Mouse (Mus musculus) heart, embryonic 11.5 days (tissue): ENCODE results near the gene Use1. TPM values are rescaled to one million over a fixed set of nuclear protein-coding genes. Genes with fewer than 3 reads are reported as not detected.

Experiments
- ATAC-seq: fragments of 200-750 bp; cut with Nextera tagmentation; replicated peaks from 2 replicates; pipeline ENCODE4 v1.8.0; 2017; ENCODE audit warnings: moderate library complexity; ENCODE audit not compliant: insufficient number of reproducible peaks, low FRiP score, low TSS enrichment
- H3K27ac ChIP-seq: fragments of 300-500 bp; sonication (generic); 2 replicates; pipeline ENCODE4 v1.5.1; 2014; ENCODE audit warnings: mild to moderate bottlenecking, low read depth, low read length
- H3K27me3 ChIP-seq: fragments of 300-500 bp; sonication (generic); 2 replicates; pipeline ENCODE4 v1.6.1; 2014; ENCODE audit warnings: mild to moderate bottlenecking, low read length, mixed read lengths; ENCODE audit not compliant: control insufficient read depth, insufficient read depth
- H3K36me3 ChIP-seq: fragments of 300-500 bp; sonication (generic); 2 replicates; pipeline ENCODE4 v1.6.1; 2014; ENCODE audit warnings: mild to moderate bottlenecking, low read length, moderate library complexity, mixed read lengths; ENCODE audit not compliant: control insufficient read depth, insufficient read depth
- H3K4me1 ChIP-seq: fragments of 300-500 bp; sonication (generic); 2 replicates; pipeline ENCODE4 v1.6.1; 2014; ENCODE audit warnings: low read length; ENCODE audit not compliant: control insufficient read depth, insufficient read depth
- H3K4me2 ChIP-seq: fragments of 300-500 bp; sonication (generic); 2 replicates; pipeline ENCODE4 v1.6.1; 2014; ENCODE audit warnings: mild to moderate bottlenecking, moderate library complexity
- H3K4me3 ChIP-seq: fragments of 300-500 bp; sonication (generic); 2 replicates; pipeline ENCODE4 v1.5.1; 2014; ENCODE audit warnings: low read depth, low read length
- H3K9ac ChIP-seq: fragments of 300-500 bp; sonication (generic); 2 replicates; pipeline ENCODE4 v1.6.1; 2014; ENCODE audit warnings: mild to moderate bottlenecking, low read depth, low read length, moderate library complexity
- H3K9me3 ChIP-seq: fragments of 300-500 bp; sonication (generic); replicated peaks from 2 replicates; pipeline ENCODE4 v1.6.1; 2016; ENCODE audit warnings: low read length; ENCODE audit not compliant: control insufficient read depth
- WGBS: fragments of 180-500 bp; shearing (Covaris S2); extraction: QIAGEN DNeasy Blood & Tissue Kit; methylation state at CpG from one replicate; pipeline ENCODE4 v1.1.7; 2014; ENCODE audit not compliant: insufficient replicate concordance; 5-methylcytosine and 5-hydroxymethylcytosine counted together
- polyA plus RNA-seq: library from polyadenylated mRNA; unstranded; fragments of >200 nt; fragmentation: Nextera tagmentation; extraction: Ambion mirVana; gene quantifications from 2 replicates; pipeline ENCODE4 v1.2.1, GENCODE M21; 2014

Use1 gene
- polyA plus RNA-seq, 1 experiment from 2014 or later = 80.7 TPM

- peak within 1 kb of the TSS; percentile 90 for H3K27ac ChIP-seq
- H3K36me3 ChIP-seq = peaks cover 10% of the 10 kb centered on the region
- H3K4me3 ChIP-seq = peak within 1 kb of the TSS; percentile 74
- H3K4me1 ChIP-seq = peaks cover 26% of the 10 kb centered on the region
- ATAC-seq = peak; percentile 15
- H3K4me2 ChIP-seq = peak within 1 kb of the TSS; percentile 67
- under 1% methylated on average over 53 of the region's 89 CpGs for WGBS
- H3K9me3 ChIP-seq = no peaks in the 10 kb centered on the region
- H3K9ac ChIP-seq = peak within 1 kb of the TSS; percentile 81
- peaks cover 2% of the 10 kb centered on the region; the same call in 1 of the 2 replicates for H3K27me3 ChIP-seq
Observed at GRCm38 (mm10) chr8:71381421-71381970, 14.8 kb downstream of the Use1 start, which contains the start of gene Nr2f6. Nr2f6 (minus strand) TSS chr8:71381960.

- H3K4me2 ChIP-seq = peak overlapping the region; percentile 67
- peak overlapping the region; percentile 74 for H3K4me3 ChIP-seq
- H3K27me3 ChIP-seq = peaks cover 2% of the 10 kb centered on the region; the same call in 1 of the 2 replicates
- WGBS = 5% methylated on average over 44 of the region's 80 CpGs
- peaks cover 10% of the 10 kb centered on the region for H3K36me3 ChIP-seq
- H3K27ac ChIP-seq = peak overlapping the region; percentile 90
- H3K4me1 ChIP-seq = peaks cover 20% of the 10 kb centered on the region
- peak; percentile 87 for ATAC-seq
- H3K9ac ChIP-seq = peak overlapping the region; percentile 81
- H3K9me3 ChIP-seq = no peaks in the 10 kb centered on the region
Observed at GRCm38 (mm10) chr8:71381971-71382961, 15.6 kb downstream of the Use1 start.

GRCm38 (mm10) chr8:71383396-71383795 is 16.7 kb downstream of the Use1 start:
- 29% methylated on average over 12 of the region's 12 CpGs for WGBS
- no peak overlapping the region for H3K27ac ChIP-seq
- peaks cover 1% of the 10 kb centered on the region for H3K36me3 ChIP-seq

GRCm38 (mm10) chr8:71383860-71384259 is 17.2 kb downstream of the Use1 start:
- H3K36me3 ChIP-seq = no peaks in the 10 kb centered on the region

More at GRCm38 (mm10) chr8:71383396-71383795, 16.7 kb downstream of the Use1 start:
- Histone ChIP-seq H3K4me2 (no peak overlapping the region), H3K9ac (no peak overlapping the region), H3K27me3 (no peaks in the 10 kb centered on the region), H3K4me1 (peaks cover 20% of the 10 kb centered on the region), H3K4me3 (no peak overlapping the region), H3K9me3 (no peaks in the 10 kb centered on the region)
- ATAC-seq = no peak

GRCm38 (mm10) chr8:71385212-71385835 is 18.7 kb downstream of the Use1 start:
- WGBS = 69% methylated on average over 12 of the region's 12 CpGs
- Histone ChIP-seq H3K4me3 (no peak overlapping the region), H3K9me3 (no peaks in the 10 kb centered on the region), H3K9ac (no peak overlapping the region), H3K4me2 (no peak overlapping the region), H3K27me3 (no peaks in the 10 kb centered on the region), H3K4me1 (peaks cover 3% of the 10 kb centered on the region), H3K36me3 (no peaks in the 10 kb centered on the region), H3K27ac (no peak overlapping the region)
- no peak for ATAC-seq

More at GRCm38 (mm10) chr8:71383860-71384259, 17.2 kb downstream of the Use1 start:
- Histone ChIP-seq H3K9ac (no peak overlapping the region), H3K9me3 (no peaks in the 10 kb centered on the region), H3K27me3 (no peaks in the 10 kb centered on the region), H3K4me3 (no peak overlapping the region), H3K4me2 (no peak overlapping the region), H3K27ac (no peak overlapping the region), H3K4me1 (peaks cover 17% of the 10 kb centered on the region)
- ATAC-seq = no peak
- 55% methylated on average over 3 of the region's 3 CpGs for WGBS

GRCm38 (mm10) chr8:71388267-71388666 is 21.6 kb downstream of the Use1 start:
- no peaks in the 10 kb centered on the region for H3K27me3 ChIP-seq
- H3K36me3 ChIP-seq = no peaks in the 10 kb centered on the region
- ATAC-seq = no peak
- 54% methylated on average over 1 of the region's 1 CpGs for WGBS
- H3K27ac ChIP-seq = no peak overlapping the region
- no peak overlapping the region for H3K4me3 ChIP-seq
- H3K9me3 ChIP-seq = no peaks in the 10 kb centered on the region
- peaks cover 6% of the 10 kb centered on the region; the same call in 1 of the 2 replicates for H3K4me1 ChIP-seq
- no peak overlapping the region for H3K4me2 ChIP-seq
- no peak overlapping the region for H3K9ac ChIP-seq

GRCm38 (mm10) chr8:71391696-71392095 is 25.0 kb downstream of the Use1 start:
- H3K4me3 ChIP-seq = no peak overlapping the region
- WGBS = 76% methylated on average over 2 of the region's 2 CpGs
- no peaks in the 10 kb centered on the region for H3K9me3 ChIP-seq
- H3K27ac ChIP-seq = no peak overlapping the region
- no peaks in the 10 kb centered on the region for H3K27me3 ChIP-seq
- H3K4me1 ChIP-seq = peaks cover 8% of the 10 kb centered on the region; the same call in 1 of the 2 replicates
- no peaks in the 10 kb centered on the region for H3K36me3 ChIP-seq
- H3K4me2 ChIP-seq = no peak overlapping the region
- ATAC-seq = no peak
- H3K9ac ChIP-seq = no peak overlapping the region

GRCm38 (mm10) chr8:71392391-71392790 is 25.7 kb downstream of the Use1 start:
- Histone ChIP-seq H3K9me3 (no peaks in the 10 kb centered on the region), H3K4me1 (peaks cover 10% of the 10 kb centered on the region), H3K36me3 (no peaks in the 10 kb centered on the region), H3K4me2 (no peak overlapping the region), H3K4me3 (no peak overlapping the region), H3K27me3 (no peaks in the 10 kb centered on the region), H3K27ac (no peak overlapping the region), H3K9ac (no peak overlapping the region)
- whole genome bisulfite sequencing = 70% methylated on average over 5 of the region's 5 CpGs
- ATAC-seq = no peak
